Mouse (Mus musculus) lung, adult 2 months (tissue): Measurements from ENCODE around the gene Grik4.

ENCODE experiments used
- CTCF ChIP-seq: fragments of 200-500 bp; IDR thresholded peaks from 2 replicates; pipeline ENCODE4 v1.5.1; 2011; ENCODE audit warnings: mild to moderate bottlenecking, low read length, control low read depth; ENCODE audit not compliant: insufficient read depth
- POLR2A ChIP-seq: fragments of 200-500 bp; IDR thresholded peaks from 2 replicates; pipeline ENCODE4 v1.6.1; 2011; ENCODE audit warnings: low read depth, mild to moderate bottlenecking, control low read depth, low read length, borderline replicate concordance; ENCODE audit errors: extremely low read depth

GRCm38 (mm10) chr9:42868508-42868907 lies 75.8 kb downstream of the Grik4 start:
- TF ChIP-seq CTCF (no peak), POLR2A (no peak)
